Mouse (Mus musculus) midbrain, embryonic 14.5 days (tissue): ENCODE data around the gene Auh. TPM values are rescaled to one million over a fixed set of nuclear protein-coding genes. Genes with fewer than 3 reads are reported as not detected.

ENCODE experiments used
- ATAC-seq: fragments of 200-750 bp; cut with Nextera tagmentation; 2 replicates; pipeline ENCODE4 v1.8.0; 2017; ENCODE audit warnings: moderate number of reproducible peaks, moderate library complexity; ENCODE audit not compliant: low FRiP score, low TSS enrichment
- DNase-seq: peaks from one replicate; pipeline ENCODE4 v3.0.0-alpha.2; 2015
- H3K27ac ChIP-seq: fragments of 300-500 bp; sonication (generic); replicated peaks from 2 replicates; pipeline ENCODE4 v1.5.1; 2014; ENCODE audit warnings: mild to moderate bottlenecking, low read depth, low read length, moderate library complexity
- H3K27me3 ChIP-seq: fragments of 300-500 bp; sonication (generic); 2 replicates; pipeline ENCODE4 v1.6.1; 2014; ENCODE audit warnings: low read length, control low read depth, mixed read lengths; ENCODE audit not compliant: control insufficient read depth, insufficient read depth
- H3K36me3 ChIP-seq: fragments of 300-500 bp; sonication (generic); 2 replicates; pipeline ENCODE4 v1.6.1; 2014; ENCODE audit warnings: low read length, control low read depth; ENCODE audit not compliant: control insufficient read depth, insufficient read depth
- H3K4me1 ChIP-seq: fragments of 300-500 bp; sonication (generic); 2 replicates; pipeline ENCODE4 v1.6.1; 2014; ENCODE audit warnings: mild to moderate bottlenecking, antibody characterized with exemption, low read length, control low read depth; ENCODE audit not compliant: control insufficient read depth, insufficient read depth
- H3K4me2 ChIP-seq: fragments of 300-500 bp; sonication (generic); 2 replicates; pipeline ENCODE4 v1.6.1; 2014; ENCODE audit warnings: mild to moderate bottlenecking, low read length, moderate library complexity
- H3K4me3 ChIP-seq: fragments of 300-500 bp; sonication (generic); replicated peaks from 2 replicates; pipeline ENCODE4 v1.5.1; 2014; ENCODE audit warnings: low read depth, low read length
- H3K9ac ChIP-seq: fragments of 300-500 bp; sonication (generic); replicated peaks from 2 replicates; pipeline ENCODE4 v1.6.1; 2014; ENCODE audit warnings: mild to moderate bottlenecking, low read length, moderate library complexity
- H3K9me3 ChIP-seq: fragments of 300-500 bp; sonication (generic); 2 replicates; pipeline ENCODE4 v1.6.1; 2016; ENCODE audit warnings: low read length, control low read depth, mixed read lengths; ENCODE audit not compliant: control insufficient read depth
- WGBS: fragments of 180-500 bp; shearing (Covaris S2); extraction: QIAGEN DNeasy Blood & Tissue Kit; methylation state at CpG from one replicate; pipeline ENCODE4 v1.1.7; 2014; 5-methylcytosine and 5-hydroxymethylcytosine counted together
- polyA plus RNA-seq: library from polyadenylated mRNA; unstranded; fragments of >200 nt; fragmentation: Nextera tagmentation; extraction: Ambion mirVana; gene quantifications from 2 replicates; pipeline ENCODE4 v1.2.1, GENCODE M21; 2014

Auh gene
- polyA plus RNA-seq, 1 experiment from 2014 or later: 49.5 TPM

GRCm38 (mm10) chr13:52847481-52847880 is 82.0 kb downstream of the Auh start:
- WGBS: 65% methylated on average over 8 of the region's 8 CpGs
- ATAC-seq (no peak), DNase-seq (no peak)
- Histone ChIP-seq H3K27me3 (no peaks in the 10 kb centered on the region), H3K4me3 (no peak overlapping the region), H3K36me3 (no peaks in the 10 kb centered on the region), H3K4me2 (no peak overlapping the region), H3K27ac (no peak overlapping the region), H3K9me3 (no peaks in the 10 kb centered on the region), H3K9ac (no peak overlapping the region), H3K4me1 (no peaks in the 10 kb centered on the region)

GRCm38 (mm10) chr13:52847071-52847470 is 82.4 kb downstream of the Auh start:
- Histone ChIP-seq H3K27ac (no peak overlapping the region), H3K36me3 (no peaks in the 10 kb centered on the region), H3K9me3 (no peaks in the 10 kb centered on the region), H3K27me3 (no peaks in the 10 kb centered on the region), H3K4me2 (no peak overlapping the region), H3K4me3 (no peak overlapping the region), H3K9ac (no peak overlapping the region), H3K4me1 (no peaks in the 10 kb centered on the region)
- no peak for ATAC-seq
- 84% methylated on average over 17 of the region's 17 CpGs for WGBS
- no peak for DNase-seq

GRCm38 (mm10) chr13:52845618-52846017 is 83.9 kb downstream of the Auh start:
- no peak for DNase-seq
- Histone ChIP-seq H3K27ac (no peak overlapping the region), H3K9ac (no peak overlapping the region), H3K4me2 (no peak overlapping the region), H3K4me1 (no peaks in the 10 kb centered on the region), H3K4me3 (no peak overlapping the region), H3K27me3 (no peaks in the 10 kb centered on the region), H3K36me3 (0 out of 2 replicates have a peak, but pooled peaks cover under 1% of the 10 kb centered on the region), H3K9me3 (no peaks in the 10 kb centered on the region)
- WGBS: 87% methylated on average over 4 of the region's 4 CpGs
- ATAC-seq: no peak

DNA sequence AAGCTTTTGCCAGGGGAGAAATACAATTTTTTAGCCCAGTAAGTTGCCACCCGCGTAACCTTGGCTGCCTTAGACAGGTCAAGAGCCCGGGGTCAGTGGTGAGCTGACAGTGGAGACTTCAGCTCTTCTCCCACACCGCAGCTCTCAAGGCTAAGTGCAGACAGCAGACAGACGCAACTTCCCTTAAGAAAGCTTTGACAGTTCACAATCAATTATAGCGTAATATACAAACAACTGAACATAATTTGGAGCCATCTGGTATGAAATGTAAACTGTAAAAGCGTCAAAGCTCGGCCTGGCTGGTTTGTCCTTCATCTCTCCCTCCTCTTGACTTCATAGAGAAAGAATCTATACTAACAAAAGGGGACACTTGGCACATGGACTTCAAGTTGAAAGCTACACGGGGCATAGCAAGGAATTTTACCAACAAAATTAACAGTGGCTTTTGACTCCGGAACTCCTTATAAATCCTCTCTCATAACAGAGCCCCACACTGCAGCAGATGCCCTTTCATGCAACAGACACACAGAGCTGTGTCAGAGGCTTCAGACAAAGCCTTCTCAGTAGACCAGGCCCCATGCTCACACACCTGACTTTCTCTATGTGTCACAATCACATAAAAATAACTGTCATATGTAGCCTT is 85.8 kb downstream of the Auh start:
- ATAC-seq (no peak), DNase-seq (no peak)
- no peaks in the 10 kb centered on the region for H3K9me3 ChIP-seq
- H3K36me3 ChIP-seq: 0 out of 2 replicates have a peak, but pooled peaks cover 4% of the 10 kb centered on the region
- no peaks in the 10 kb centered on the region for H3K27me3 ChIP-seq
- no peak overlapping the region for H3K4me2 ChIP-seq
- no peak overlapping the region for H3K9ac ChIP-seq
- no peaks in the 10 kb centered on the region for H3K4me1 ChIP-seq
- no peak overlapping the region for H3K4me3 ChIP-seq
- 90% methylated on average over 10 of the region's 10 CpGs for WGBS
- H3K27ac ChIP-seq: no peak overlapping the region

DNA sequence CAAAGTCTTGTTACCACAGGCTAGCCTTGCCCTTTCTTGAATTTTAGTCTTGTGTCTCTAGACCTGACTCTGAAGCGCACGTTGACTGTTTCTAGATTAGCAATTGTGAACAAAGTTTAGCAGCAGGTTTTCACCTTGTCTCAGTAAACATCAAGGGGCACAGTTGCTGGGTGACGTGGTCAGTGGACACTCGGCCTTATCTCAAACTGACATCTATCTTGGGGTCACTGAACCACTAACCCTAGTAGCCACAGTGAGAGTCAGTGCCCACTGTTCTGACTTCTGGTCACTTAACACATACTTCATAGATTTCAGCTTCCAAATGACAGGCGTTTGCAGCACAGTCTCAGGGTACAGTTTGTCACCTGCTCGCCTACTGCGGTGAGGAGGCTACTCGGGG is 93.2 kb downstream of the Auh start:
- H3K4me2 ChIP-seq: no peak overlapping the region
- peaks cover 26% of the 10 kb centered on the region; the same call in 1 of the 2 replicates for H3K36me3 ChIP-seq
- no peaks in the 10 kb centered on the region for H3K4me1 ChIP-seq
- 94% methylated on average over 8 of the region's 8 CpGs for WGBS
- DNase-seq: no peak
- no peak overlapping the region for H3K27ac ChIP-seq
- no peak for ATAC-seq
- H3K9ac ChIP-seq: no peak overlapping the region
- H3K4me3 ChIP-seq: no peak overlapping the region
- no peaks in the 10 kb centered on the region for H3K9me3 ChIP-seq
- H3K27me3 ChIP-seq: no peaks in the 10 kb centered on the region

- ATAC-seq (no peak), DNase-seq (no peak)
- WGBS: 85% methylated on average over 8 of the region's 8 CpGs
- no peak overlapping the region for H3K27ac ChIP-seq
- H3K36me3 ChIP-seq: peaks cover 22% of the 10 kb centered on the region; the same call in 1 of the 2 replicates
- H3K4me1 ChIP-seq: no peaks in the 10 kb centered on the region
- H3K9ac ChIP-seq: no peak overlapping the region
- no peaks in the 10 kb centered on the region for H3K9me3 ChIP-seq
- H3K4me3 ChIP-seq: no peak overlapping the region
- no peaks in the 10 kb centered on the region for H3K27me3 ChIP-seq
- no peak overlapping the region for H3K4me2 ChIP-seq
Observed at GRCm38 (mm10) chr13:52834591-52834990, 94.9 kb downstream of the Auh start.

- H3K4me3 ChIP-seq: no peak overlapping the region
- H3K4me2 ChIP-seq: no peak overlapping the region
- H3K27ac ChIP-seq: no peak overlapping the region
- H3K36me3 ChIP-seq: peaks cover 22% of the 10 kb centered on the region; the same call in 1 of the 2 replicates
- no peaks in the 10 kb centered on the region for H3K27me3 ChIP-seq
- 94% methylated on average over 2 of the region's 2 CpGs for WGBS
- no peak overlapping the region for H3K9ac ChIP-seq
- no peaks in the 10 kb centered on the region for H3K4me1 ChIP-seq
- ATAC-seq (no peak), DNase-seq (no peak)
- no peaks in the 10 kb centered on the region for H3K9me3 ChIP-seq
Observed at GRCm38 (mm10) chr13:52833748-52834147, 95.7 kb downstream of the Auh start.

GRCm38 (mm10) chr13:52833220-52833619 is 96.3 kb downstream of the Auh start:
- DNase-seq (no peak), ATAC-seq (no peak)
- no peak overlapping the region for H3K9ac ChIP-seq
- H3K36me3 ChIP-seq: peaks cover 22% of the 10 kb centered on the region; the same call in 1 of the 2 replicates
- H3K27ac ChIP-seq: no peak overlapping the region
- no peaks in the 10 kb centered on the region for H3K27me3 ChIP-seq
- H3K4me3 ChIP-seq: no peak overlapping the region
- 78% methylated on average over 4 of the region's 4 CpGs for whole genome bisulfite sequencing
- no peaks in the 10 kb centered on the region for H3K9me3 ChIP-seq
- no peaks in the 10 kb centered on the region for H3K4me1 ChIP-seq
- no peak overlapping the region for H3K4me2 ChIP-seq

GRCm38 (mm10) chr13:52832481-52833170 is 96.9 kb downstream of the Auh start:
- H3K27me3 ChIP-seq: no peaks in the 10 kb centered on the region
- H3K4me3 ChIP-seq: no peak overlapping the region
- peaks cover 21% of the 10 kb centered on the region; the same call in 1 of the 2 replicates for H3K36me3 ChIP-seq
- WGBS: 92% methylated on average over 8 of the region's 8 CpGs
- no peak overlapping the region for H3K27ac ChIP-seq
- no peaks in the 10 kb centered on the region for H3K9me3 ChIP-seq
- no peak for ATAC-seq
- no peaks in the 10 kb centered on the region for H3K4me1 ChIP-seq
- no peak overlapping the region for H3K9ac ChIP-seq
- no peak for DNase-seq
- H3K4me2 ChIP-seq: no peak overlapping the region
